In genomic region chr2:181588229-181588780, GRCm38 (mm10) we compare ENCODE assay signal across 22 mouse cellular contexts. TPM values are rescaled to one million over a fixed set of nuclear protein-coding genes. Genes with fewer than 3 reads are reported as not detected.
DNase-seq lines count a peak whose midpoint lies in the region; ATAC-seq and TF ChIP-seq lines count a peak whose summit lies in the region.
"Had no signal": no experiment of that assay in that cellular context is flagged by ENCODE, and none has a peak within 500 bp of the region (broad histone marks: within the 10 kb centered on the region; RNA-seq: fewer than 3 reads in every experiment).

No protein-coding gene starts in this region.

- peaks cover 48% of the 10 kb centered on the region for H3K36me3 ChIP-seq in heart, embryonic 11.5 days (ENCODE audit: control insufficient read depth, insufficient read depth, low read length)

- H3K9me3 ChIP-seq in heart, embryonic 11.5 days (replicated peaks; ENCODE audit: control insufficient read depth, low read length) = no peaks in the 10 kb centered on the region
- H3K9me3 ChIP-seq: hindbrain, embryonic 13.5 days; liver, embryonic 13.5 days; midbrain, embryonic 13.5 days; neural tube, embryonic 13.5 days had no signal

- DNase-seq in cerebellum, adult 11-12 months = peak; percentile 47
- no peak for DNase-seq in cerebellum, postnatal 14 days
- peak; percentile 92 for DNase-seq in heart, adult 11 months
- no peak for DNase-seq in layer of hippocampus, adult 2 months (ENCODE audit: low spot score in 2 of 2)
- no peak for DNase-seq in layer of hippocampus, postnatal 36 days
- DNase-seq: adrenal gland, postnatal 25 days; gastrocnemius, adult 2 months; kidney, adult 11 months; kidney, postnatal 14 days; left cerebral cortex, postnatal 4 days; liver, embryonic 13.5 days; lung, adult 2 months; lung, postnatal 10 days; thymus, postnatal 14 days had no signal

- H3K4me1 ChIP-seq in heart, embryonic 11.5 days (ENCODE audit: control insufficient read depth, insufficient read depth, low read length) = peaks cover 13% of the 10 kb centered on the region

- H3K27me3 ChIP-seq in heart, embryonic 11.5 days (ENCODE audit: control insufficient read depth, insufficient read depth, low read length) = no peaks in the 10 kb centered on the region
- H3K27me3 ChIP-seq: hindbrain, embryonic 13.5 days; liver, embryonic 13.5 days; midbrain, embryonic 13.5 days; neural tube, embryonic 13.5 days; Patski had no signal

- no peak for TF ChIP-seq CTCF in layer of hippocampus, adult 2 months (conservative IDR thresholded peaks at IDR 0.05)

- no peak for ATAC-seq in heart, embryonic 11.5 days (replicated peaks; ENCODE audit: insufficient number of reproducible peaks, low FRiP score, low TSS enrichment)
- ATAC-seq: forebrain, embryonic 16.5 days; midbrain, embryonic 13.5 days; Patski had no signal

- H3K9ac ChIP-seq in heart, embryonic 11.5 days (ENCODE audit: low read depth, low read length) = no peak overlapping the region
- H3K9ac ChIP-seq: hindbrain, embryonic 13.5 days; liver, embryonic 13.5 days; midbrain, embryonic 13.5 days; neural tube, embryonic 13.5 days had no signal

- H3K4me2 ChIP-seq in heart, embryonic 11.5 days = no peak overlapping the region
- H3K4me2 ChIP-seq: hindbrain, embryonic 13.5 days; liver, embryonic 13.5 days; midbrain, embryonic 13.5 days; neural tube, embryonic 13.5 days had no signal

- H3K27ac ChIP-seq in heart, embryonic 11.5 days (ENCODE audit: low read depth, low read length) = no peak overlapping the region
- H3K27ac ChIP-seq in layer of hippocampus, adult 2 months = peak overlapping the region; percentile 18; the same call in 1 of the 2 replicates
- H3K27ac ChIP-seq: gastrocnemius, adult 2 months; heart, adult 2 months; hindbrain, embryonic 13.5 days; liver, embryonic 13.5 days; macrophage; midbrain, embryonic 13.5 days; neural tube, embryonic 13.5 days had no signal

- WGBS in heart, embryonic 11.5 days (ENCODE audit: insufficient replicate concordance) = 88% methylated on average over 11 of the region's 11 CpGs

- H3K4me3 ChIP-seq in heart, embryonic 11.5 days (ENCODE audit: low read depth, low read length) = no peak overlapping the region
- no peak overlapping the region for H3K4me3 ChIP-seq in layer of hippocampus, adult 2 months
- H3K4me3 ChIP-seq: gastrocnemius, adult 2 months; heart, adult 2 months; hindbrain, embryonic 13.5 days; liver, embryonic 13.5 days; midbrain, embryonic 13.5 days; neural tube, embryonic 13.5 days had no signal

RNA-seq across cellular contexts. Expression of gene Prpf6, which starts 3.4 kb away (rescaled TPM):
- polyA plus RNA-seq in heart, embryonic 11.5 days (2014; fragmentation: Nextera tagmentation; extraction: Ambion mirVana) = 45.5 and 53.2 TPM in 2 replicates
- 10 to 100 TPM; 57.2 to 57.3 TPM for total RNA-seq in layer of hippocampus, adult 2 months (2021)
- 10 to 100 TPM; 55.7 to 58.1 TPM for total RNA-seq in layer of hippocampus, postnatal 36 days (2021)

RNA-seq across cellular contexts. Expression of gene Uckl1, which starts 3.6 kb away (rescaled TPM):
- 66.2 and 66.7 TPM in 2 replicates for polyA plus RNA-seq in heart, embryonic 11.5 days (2014; fragmentation: Nextera tagmentation; extraction: Ambion mirVana)
- 10 to 100 TPM; 68.2 to 73.8 TPM for total RNA-seq in layer of hippocampus, adult 2 months (2021)
- total RNA-seq in layer of hippocampus, postnatal 36 days (2021) = 10 to 100 TPM; 59.6 to 60.7 TPM

RNA-seq across cellular contexts. Expression of gene Zfp512b, which starts 4.3 kb away (rescaled TPM):
- 26.3 and 26.5 TPM in 2 replicates for polyA plus RNA-seq in heart, embryonic 11.5 days (2014; fragmentation: Nextera tagmentation; extraction: Ambion mirVana)
- 100 to 1,000 TPM; 102 to 103 TPM for total RNA-seq in layer of hippocampus, adult 2 months (2021)
- total RNA-seq in layer of hippocampus, postnatal 36 days (2021) = 100 to 1,000 TPM in 1 of 2 experiments, 10 to 100 TPM in 1; 96.3 to 101 TPM

RNA-seq across cellular contexts. Expression of gene Samd10, which starts 10.7 kb away (rescaled TPM):
- 13.7 and 14.6 TPM in 2 replicates for polyA plus RNA-seq in heart, embryonic 11.5 days (2014; fragmentation: Nextera tagmentation; extraction: Ambion mirVana)
- total RNA-seq in layer of hippocampus, adult 2 months (2021) = 10 to 100 TPM; 11.9 to 12.2 TPM
- 10 to 100 TPM; 14.3 to 16.4 TPM for total RNA-seq in layer of hippocampus, postnatal 36 days (2021)

Comparison
In these comparisons a context has a peak if more than half of its experiments do, and no peak if none do; other contexts are left out.
1. DNase-seq: peak in cerebellum, adult 11-12 months (single experiment) and heart, adult 11 months (single experiment); none in cerebellum, postnatal 14 days (0 of 2), layer of hippocampus, adult 2 months (0 of 2) and layer of hippocampus, postnatal 36 days (0 of 2).